Mouse (Mus musculus) myocyte (in vitro differentiated cells): ENCODE measurements at regions not wholly inside any gene's neighbourhood (a gene's known extent, or its start where the extent isn't known, plus 50 kb on each side); places are given as distances from the start of the nearest gene placed in this dataset.

ENCODE experiments used
- H3K27me3 ChIP-seq: one replicate; pipeline ENCODE4 v1.6.1; 2011; ENCODE audit not compliant: control insufficient read depth, insufficient read depth, insufficient read length
- H3K36me3 ChIP-seq: one replicate; pipeline ENCODE4 v1.6.1; 2011; ENCODE audit not compliant: control insufficient read depth, insufficient read depth
- H3K4me2 ChIP-seq: one replicate; pipeline ENCODE4 v1.6.1; 2011; ENCODE audit warnings: low read depth, control low read depth
- H3K4me3 ChIP-seq: one replicate; pipeline ENCODE4 v1.5.1; 2011; ENCODE audit warnings: mild to moderate bottlenecking, control low read depth, moderate library complexity
- H3K79me2 ChIP-seq: one replicate; pipeline ENCODE4 v1.6.1; 2011; ENCODE audit not compliant: control insufficient read depth, insufficient read depth
- H3ac ChIP-seq: one replicate; pipeline ENCODE4 v1.6.1; 2011; ENCODE audit not compliant: control insufficient read depth, insufficient read length
- CEBPB ChIP-seq: IDR thresholded peaks from 2 replicates; pipeline ENCODE4 v1.6.1; 2011; ENCODE audit warnings: mild to moderate bottlenecking, moderate library complexity; ENCODE audit not compliant: poor library complexity, insufficient read depth, severe bottlenecking
- E2F4 ChIP-seq: IDR thresholded peaks from one replicate; pipeline ENCODE4 v1.6.1; 2011; ENCODE audit warnings: mild to moderate bottlenecking, control low read depth, moderate library complexity; ENCODE audit not compliant: insufficient read depth
- MAX ChIP-seq: IDR thresholded peaks from one replicate; pipeline ENCODE4 v1.6.1; 2011; ENCODE audit warnings: low read depth, mild to moderate bottlenecking, control low read depth
- MYOD1 ChIP-seq, 3 experiments: IDR thresholded peaks; one replicate each; pipeline ENCODE4 v1.6.1; 2011; ENCODE audit warnings: control low read depth in 2 of 3, low read depth in 2 of 3, mild to moderate bottlenecking in 2 of 3, moderate library complexity in 1 of 3; ENCODE audit not compliant: insufficient read length in 2 of 3, control insufficient read depth in 1 of 3
- MYOG ChIP-seq, 3 experiments: IDR thresholded peaks; one replicate each; pipeline ENCODE4 v1.6.1; 2011; ENCODE audit warnings: control low read depth in 2 of 3, low read depth in 2 of 3, mild to moderate bottlenecking in 2 of 3; ENCODE audit not compliant: insufficient read length in 2 of 3, control insufficient read depth in 1 of 3, insufficient read depth in 1 of 3
- POLR2A ChIP-seq: IDR thresholded peaks from one replicate; pipeline ENCODE4 v1.6.1; 2011; ENCODE audit warnings: low read depth, mild to moderate bottlenecking, control low read depth, moderate library complexity; ENCODE audit not compliant: insufficient read length
- POLR2AphosphoS2 ChIP-seq: IDR thresholded peaks from one replicate; pipeline ENCODE4 v1.6.1; 2011; ENCODE audit warnings: low read depth, control low read depth; ENCODE audit not compliant: insufficient read length
- REST ChIP-seq: IDR thresholded peaks from one replicate; pipeline ENCODE4 v1.6.1; 2011; ENCODE audit warnings: mild to moderate bottlenecking, control low read depth, moderate library complexity; ENCODE audit not compliant: insufficient read depth, insufficient read length
- SRF ChIP-seq: IDR thresholded peaks from one replicate; pipeline ENCODE4 v1.6.1; 2011; ENCODE audit warnings: low read depth; ENCODE audit not compliant: control insufficient read depth, insufficient read length
- TCF12 ChIP-seq: IDR thresholded peaks from one replicate; pipeline ENCODE4 v1.6.1; 2011; ENCODE audit warnings: mild to moderate bottlenecking, control low read depth; ENCODE audit not compliant: poor library complexity, insufficient read depth, severe bottlenecking
- TCF3 ChIP-seq: IDR thresholded peaks from one replicate; pipeline ENCODE4 v1.6.1; 2011; ENCODE audit warnings: low read depth, control low read depth; ENCODE audit not compliant: insufficient read length
- USF1 ChIP-seq: IDR thresholded peaks from one replicate; pipeline ENCODE4 v1.6.1; 2011; ENCODE audit warnings: low read depth, mild to moderate bottlenecking, control low read depth, moderate library complexity

GRCm38 (mm10) chr14:61743855-61744408 lies 136.7 kb downstream of the Kcnrg start:
- H3K4me3 ChIP-seq, result no peak overlapping the region
- no peaks in the 10 kb centered on the region for H3K27me3 ChIP-seq
- H3K79me2 ChIP-seq, result no peaks in the 10 kb centered on the region
- H3K36me3 ChIP-seq, result no peaks in the 10 kb centered on the region
- H3ac ChIP-seq, result no peak overlapping the region
- no peak for TF ChIP-seq USF1
- no peak for TF ChIP-seq MAX
- no peak for TF ChIP-seq MYOG (IDR thresholded peaks at IDR 0.05; ENCODE audit: control insufficient read depth in 1 of 3, insufficient read depth in 1 of 3, insufficient read length in 2 of 3, low read depth in 2 of 3)
- no peak for TF ChIP-seq E2F4
- no peak for TF ChIP-seq MYOD1 (IDR thresholded peaks at IDR 0.05; ENCODE audit: control insufficient read depth in 1 of 3, insufficient read length in 2 of 3, low read depth in 2 of 3)
- no peak for TF ChIP-seq SRF
- no peak for TF ChIP-seq TCF12
- no peak for TF ChIP-seq REST
- no peak for TF ChIP-seq POLR2AphosphoS2
- no peak for TF ChIP-seq CEBPB
- TF ChIP-seq POLR2A, result no peak
- peak overlapping the region; percentile 58 for H3K4me2 ChIP-seq

GRCm38 (mm10) chr14:61753421-61753820 lies 146.2 kb downstream of the Kcnrg start:
- Histone ChIP-seq H3ac (no peak overlapping the region), H3K36me3 (no peaks in the 10 kb centered on the region), H3K4me3 (no peak overlapping the region), H3K79me2 (no peaks in the 10 kb centered on the region), H3K27me3 (no peaks in the 10 kb centered on the region), H3K4me2 (no peak overlapping the region)
- TF ChIP-seq MYOG (IDR thresholded peaks at IDR 0.05; ENCODE audit: control insufficient read depth in 1 of 3, insufficient read depth in 1 of 3, insufficient read length in 2 of 3, low read depth in 2 of 3), result no peak
- no peak for TF ChIP-seq POLR2AphosphoS2
- no peak for TF ChIP-seq MAX
- no peak for TF ChIP-seq E2F4
- no peak for TF ChIP-seq USF1
- TF ChIP-seq REST, result no peak

GRCm38 (mm10) chr14:61756651-61757050 lies 149.4 kb downstream of the Kcnrg start:
- Histone ChIP-seq H3K4me3 (no peak overlapping the region), H3K4me2 (peak overlapping the region; percentile 45)
- TF ChIP-seq POLR2A (no peak), POLR2AphosphoS2 (no peak), MAX (no peak), REST (no peak), MYOD1 (IDR thresholded peaks at IDR 0.05; ENCODE audit: control insufficient read depth in 1 of 3, insufficient read length in 2 of 3, low read depth in 2 of 3) (no peak), MYOG (IDR thresholded peaks at IDR 0.05; ENCODE audit: control insufficient read depth in 1 of 3, insufficient read depth in 1 of 3, insufficient read length in 2 of 3, low read depth in 2 of 3) (no peak), E2F4 (no peak), SRF (no peak), TCF12 (no peak), USF1 (no peak), TCF3 (no peak), CEBPB (no peak)

GRCm38 (mm10) chr14:61757086-61757822 lies 150.0 kb downstream of the Kcnrg start:
- Histone ChIP-seq H3ac (no peak overlapping the region), H3K36me3 (no peaks in the 10 kb centered on the region), H3K4me2 (peak overlapping the region; percentile 71), H3K27me3 (no peaks in the 10 kb centered on the region), H3K4me3 (no peak overlapping the region), H3K79me2 (no peaks in the 10 kb centered on the region)
- no peak for TF ChIP-seq TCF3
- TF ChIP-seq USF1, result peak; percentile 29

More at GRCm38 (mm10) chr14:61756651-61757050, 149.4 kb downstream of the Kcnrg start:
- Histone ChIP-seq H3K36me3 (no peaks in the 10 kb centered on the region), H3ac (no peak overlapping the region), H3K27me3 (no peaks in the 10 kb centered on the region), H3K79me2 (no peaks in the 10 kb centered on the region)

GRCm38 (mm10) chr14:61757823-61758175 lies 150.5 kb downstream of the Kcnrg start:
- TF ChIP-seq SRF, result no peak
- TF ChIP-seq TCF12, result no peak
- no peak for TF ChIP-seq REST
- TF ChIP-seq E2F4, result no peak
- no peak for TF ChIP-seq POLR2AphosphoS2
- TF ChIP-seq CEBPB, result no peak
- TF ChIP-seq TCF3, result no peak
- TF ChIP-seq POLR2A, result no peak
- TF ChIP-seq MYOG (IDR thresholded peaks at IDR 0.05; ENCODE audit: control insufficient read depth in 1 of 3, insufficient read depth in 1 of 3, insufficient read length in 2 of 3, low read depth in 2 of 3), result no peak
- no peak for TF ChIP-seq MYOD1 (IDR thresholded peaks at IDR 0.05; ENCODE audit: control insufficient read depth in 1 of 3, insufficient read length in 2 of 3, low read depth in 2 of 3)
- TF ChIP-seq MAX, result no peak
- TF ChIP-seq USF1, result no peak
- Histone ChIP-seq H3K36me3 (no peaks in the 10 kb centered on the region), H3K4me2 (peak overlapping the region; percentile 71), H3K27me3 (no peaks in the 10 kb centered on the region), H3ac (no peak overlapping the region), H3K4me3 (no peak overlapping the region), H3K79me2 (no peaks in the 10 kb centered on the region)
